ENCODE assay signal across 10 mouse cellular contexts in the genomic region with DNA sequence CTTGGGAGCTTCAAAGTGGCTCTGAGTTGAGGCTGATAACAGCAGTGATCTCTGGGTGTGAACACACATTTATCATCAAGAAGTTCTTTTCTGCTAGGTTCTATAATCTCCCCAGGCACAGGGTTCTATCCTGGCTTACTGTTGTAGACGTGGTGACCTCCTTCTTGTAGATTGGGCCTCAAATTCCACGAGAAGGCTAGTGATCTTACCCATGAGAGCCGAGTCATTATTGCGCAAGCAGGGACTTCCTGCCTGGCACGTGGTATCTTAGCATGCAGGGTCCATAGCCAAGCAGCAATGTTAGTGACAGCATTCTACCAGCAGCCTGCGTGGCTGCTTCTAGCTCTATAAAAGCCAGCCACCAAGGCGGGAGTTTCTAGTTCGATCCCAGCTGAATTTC. TPM values are rescaled to one million over a fixed set of nuclear protein-coding genes. Genes with fewer than 3 reads are reported as not detected.
A peak's percentile ranks its signal among the peaks of the same experiment; 100 is the strongest.
DNase-seq lines count a peak whose midpoint lies in the region; ATAC-seq and TF ChIP-seq lines count a peak whose summit lies in the region.
"Had no signal": no experiment of that assay in that cellular context is flagged by ENCODE, and none has a peak within 500 bp of the region (broad histone marks: within the 10 kb centered on the region; RNA-seq: fewer than 3 reads in every experiment).

No protein-coding gene starts in this region.

- no peak for DNase-seq in midbrain, postnatal 0 days (ENCODE audit: low spot score)
- peak; percentile 56 for DNase-seq in liver, embryonic 13.5 days
- DNase-seq in cerebellum, adult 9-11 months = no peak
- no peak for DNase-seq in ovary, postnatal 14 days (ENCODE audit: low spot score)
- DNase-seq in spleen, postnatal 4 days (ENCODE audit: low spot score in 2 of 2) = no peak
- DNase-seq: spleen, adult 18-20 months had no signal

- no peak overlapping the region for H3K27ac ChIP-seq in midbrain, embryonic 15.5 days
- no peak overlapping the region for H3K27ac ChIP-seq in midbrain, postnatal 0 days (ENCODE audit: low read depth, low read length)
- peak overlapping the region; percentile 89 for H3K27ac ChIP-seq in liver, embryonic 13.5 days
- H3K27ac ChIP-seq in stomach, embryonic 15.5 days = no peak overlapping the region

- 0 out of 2 replicates have a peak, but pooled peaks have one; percentile 40 for ATAC-seq in midbrain, embryonic 15.5 days (replicated peaks)
- no peak for ATAC-seq in midbrain, postnatal 0 days (ENCODE audit: low FRiP score)
- ATAC-seq in erythroid progenitor cell, adult 5-6 weeks (replicated peaks; ENCODE audit: low FRiP score, poor library complexity, severe bottlenecking) = peak; percentile 31; the same call in 1 of the 2 replicates
- peak; percentile 85 for ATAC-seq in liver, embryonic 13.5 days (ENCODE audit: low read depth)
- ATAC-seq in stomach, embryonic 15.5 days (ENCODE audit: insufficient read depth, low FRiP score, low read depth) = peak; percentile 45; the same call in 1 of the 2 replicates

- 92% methylated on average over 8 of the region's 8 CpGs for WGBS in midbrain, embryonic 15.5 days
- 90% methylated on average over 8 of the region's 8 CpGs for WGBS in midbrain, postnatal 0 days
- 23% methylated on average over 8 of the region's 8 CpGs for WGBS in liver, embryonic 13.5 days (ENCODE audit: insufficient replicate concordance)
- WGBS in stomach, embryonic 15.5 days = 63% methylated on average over 8 of the region's 8 CpGs

- no peak for TF ChIP-seq CTCF in midbrain, postnatal 0 days (IDR thresholded peaks at IDR 0.05)

- no peak overlapping the region for H3K9ac ChIP-seq in midbrain, embryonic 15.5 days
- no peak overlapping the region for H3K9ac ChIP-seq in midbrain, postnatal 0 days (replicated peaks; ENCODE audit: low read length, poor library complexity, severe bottlenecking)
- H3K9ac ChIP-seq in liver, embryonic 13.5 days = peak overlapping the region; percentile 59
- no peak overlapping the region for H3K9ac ChIP-seq in stomach, embryonic 15.5 days

- no peaks in the 10 kb centered on the region for H3K27me3 ChIP-seq in midbrain, embryonic 15.5 days (replicated peaks)
- H3K27me3 ChIP-seq in midbrain, postnatal 0 days (ENCODE audit: insufficient read depth, low read length) = no peaks in the 10 kb centered on the region
- H3K27me3 ChIP-seq in liver, embryonic 13.5 days = no peaks in the 10 kb centered on the region
- H3K27me3 ChIP-seq in stomach, embryonic 15.5 days (replicated peaks) = no peaks in the 10 kb centered on the region

- H3K4me1 ChIP-seq in midbrain, embryonic 15.5 days = no peaks in the 10 kb centered on the region
- H3K4me1 ChIP-seq in midbrain, postnatal 0 days (ENCODE audit: insufficient read depth, low read length) = no peaks in the 10 kb centered on the region
- H3K4me1 ChIP-seq in liver, embryonic 13.5 days (replicated peaks) = peaks cover 92% of the 10 kb centered on the region
- H3K4me1 ChIP-seq in stomach, embryonic 15.5 days = no peaks in the 10 kb centered on the region

- H3K9me3 ChIP-seq in midbrain, embryonic 15.5 days = no peaks in the 10 kb centered on the region
- H3K9me3 ChIP-seq in midbrain, postnatal 0 days (ENCODE audit: low read length) = no peaks in the 10 kb centered on the region
- H3K9me3 ChIP-seq in liver, embryonic 13.5 days (replicated peaks) = no peaks in the 10 kb centered on the region
- no peaks in the 10 kb centered on the region for H3K9me3 ChIP-seq in stomach, embryonic 15.5 days

- no peak overlapping the region for H3K4me3 ChIP-seq in midbrain, embryonic 15.5 days
- no peak overlapping the region for H3K4me3 ChIP-seq in midbrain, postnatal 0 days (ENCODE audit: low read depth, low read length)
- H3K4me3 ChIP-seq in liver, embryonic 13.5 days (replicated peaks) = no peak overlapping the region
- H3K4me3 ChIP-seq in stomach, embryonic 15.5 days (replicated peaks) = no peak overlapping the region
- H3K4me3 ChIP-seq: erythroblast, embryonic 14.5 days had no signal

- H3K36me3 ChIP-seq in midbrain, embryonic 15.5 days (replicated peaks) = no peaks in the 10 kb centered on the region
- 0 out of 2 replicates have a peak, but pooled peaks cover 3% of the 10 kb centered on the region for H3K36me3 ChIP-seq in midbrain, postnatal 0 days (ENCODE audit: insufficient read depth, low read length)
- H3K36me3 ChIP-seq in liver, embryonic 13.5 days = peaks cover 69% of the 10 kb centered on the region
- 0 out of 2 replicates have a peak, but pooled peaks cover 7% of the 10 kb centered on the region for H3K36me3 ChIP-seq in stomach, embryonic 15.5 days

- H3K4me2 ChIP-seq in midbrain, embryonic 15.5 days = no peak overlapping the region
- no peak overlapping the region for H3K4me2 ChIP-seq in midbrain, postnatal 0 days (ENCODE audit: low read depth, low read length, poor library complexity, severe bottlenecking)
- peak overlapping the region; percentile 3 for H3K4me2 ChIP-seq in liver, embryonic 13.5 days
- no peak overlapping the region for H3K4me2 ChIP-seq in stomach, embryonic 15.5 days

RNA-seq across cellular contexts. Expression of gene Nrip1, which starts 32.0 kb away (rescaled TPM):
- polyA plus RNA-seq in midbrain, embryonic 15.5 days (2015; fragmentation: Nextera tagmentation; extraction: Ambion mirVana) = 34.8 and 38.3 TPM in 2 replicates
- 33.7 and 55.8 TPM in 2 replicates for total RNA-seq in midbrain, postnatal 0 days (2014; rRNA removed)
- polyA plus RNA-seq in midbrain, postnatal 0 days (2015; fragmentation: Nextera tagmentation; extraction: Ambion mirVana) = 27.2 and 29.5 TPM in 2 replicates
- total RNA-seq in erythroid progenitor cell, adult 5-6 weeks (2015; ENCODE audit: low replicate concordance) = 72.1 and 83.4 TPM in 2 replicates
- total RNA-seq in erythroid progenitor cell, adult 5-6 weeks (2017; ENCODE audit: low replicate concordance) = 62.9 and 99.2 TPM in 2 replicates
- polyA plus RNA-seq in liver, embryonic 13.5 days (2015; fragmentation: Nextera tagmentation; extraction: Ambion mirVana) = 20.2 and 20.4 TPM in 2 replicates
- 39.2 and 44.2 TPM in 2 replicates for polyA plus RNA-seq in stomach, embryonic 15.5 days (2015; fragmentation: Nextera tagmentation; extraction: Ambion mirVana)
